Mouse (Mus musculus) stomach, embryonic 15.5 days (tissue): ENCODE data around the gene Efcab6. TPM values are rescaled to one million over a fixed set of nuclear protein-coding genes. Genes with fewer than 3 reads are reported as not detected.

Experiments
- ATAC-seq: fragments of 200-750 bp; cut with Nextera tagmentation; 2 replicates; pipeline ENCODE4 v1.8.0; 2017; ENCODE audit warnings: low read depth, moderate number of reproducible peaks, moderate TSS enrichment; ENCODE audit not compliant: insufficient read depth, low FRiP score
- H3K27ac ChIP-seq: fragments of 300-500 bp; sonication (generic); 2 replicates; pipeline ENCODE4 v1.5.1; 2015; ENCODE audit warnings: mild to moderate bottlenecking, inconsistent platforms
- H3K27me3 ChIP-seq: fragments of 300-500 bp; sonication (generic); replicated peaks from 2 replicates; pipeline ENCODE4 v1.6.1; 2015; ENCODE audit warnings: inconsistent platforms
- H3K36me3 ChIP-seq: fragments of 300-500 bp; sonication (generic); 2 replicates; pipeline ENCODE4 v1.6.1; 2015; ENCODE audit warnings: inconsistent platforms
- H3K4me1 ChIP-seq: fragments of 300-500 bp; sonication (generic); 2 replicates; pipeline ENCODE4 v1.6.1; 2015; ENCODE audit warnings: inconsistent platforms
- H3K4me2 ChIP-seq: fragments of 300-500 bp; sonication (generic); 2 replicates; pipeline ENCODE4 v1.6.1; 2015; ENCODE audit warnings: mild to moderate bottlenecking, inconsistent platforms
- H3K4me3 ChIP-seq: fragments of 300-500 bp; sonication (generic); replicated peaks from 2 replicates; pipeline ENCODE4 v1.5.1; 2015; ENCODE audit warnings: inconsistent platforms
- H3K9ac ChIP-seq: fragments of 300-500 bp; sonication (generic); 2 replicates; pipeline ENCODE4 v1.6.1; 2015; ENCODE audit warnings: inconsistent platforms
- H3K9me3 ChIP-seq: fragments of 300-500 bp; sonication (generic); 2 replicates; pipeline ENCODE4 v1.6.1; 2016; ENCODE audit warnings: inconsistent platforms
- WGBS: fragments of 180-500 bp; shearing (Covaris S2); methylation state at CpG from one replicate; pipeline ENCODE4 v1.1.7; 2015; 5-methylcytosine and 5-hydroxymethylcytosine counted together
- polyA plus RNA-seq: library from polyadenylated mRNA; unstranded; fragments of >200 nt; fragmentation: Nextera tagmentation; extraction: Ambion mirVana; gene quantifications from 2 replicates; pipeline ENCODE4 v1.2.1, GENCODE M21; 2015

The Efcab6 gene
- polyA plus RNA-seq, 1 experiment from 2014 or later: 0.19 TPM

DNA sequence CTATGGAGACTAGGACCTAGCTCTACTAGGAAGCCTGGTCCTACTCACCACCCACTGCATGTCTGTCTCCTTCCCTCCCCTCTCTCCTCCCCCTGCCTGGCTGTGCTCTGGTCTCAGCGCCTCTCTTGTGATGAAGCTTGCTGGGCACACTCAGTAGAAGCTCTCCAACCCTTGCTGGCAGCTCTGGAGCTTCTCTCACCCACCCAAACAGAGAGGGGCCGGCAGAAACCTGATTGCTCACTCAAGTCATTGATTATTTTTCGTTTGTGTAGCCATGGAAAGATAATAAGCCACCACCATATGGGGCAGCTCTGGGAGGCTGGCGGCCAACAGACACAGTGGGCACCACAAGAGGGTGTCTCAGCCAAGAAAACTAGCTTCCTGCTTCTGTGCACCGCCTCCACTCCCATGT lies 211.8 kb downstream of the Efcab6 start:
- Histone ChIP-seq H3K4me2 (no peak overlapping the region), H3K4me3 (no peak overlapping the region), H3K9me3 (no peaks in the 10 kb centered on the region), H3K4me1 (no peaks in the 10 kb centered on the region), H3K36me3 (no peaks in the 10 kb centered on the region), H3K9ac (no peak overlapping the region), H3K27ac (no peak overlapping the region), H3K27me3 (no peaks in the 10 kb centered on the region)
- no peak for ATAC-seq
- 56% methylated on average over 5 of the region's 5 CpGs for WGBS

DNA sequence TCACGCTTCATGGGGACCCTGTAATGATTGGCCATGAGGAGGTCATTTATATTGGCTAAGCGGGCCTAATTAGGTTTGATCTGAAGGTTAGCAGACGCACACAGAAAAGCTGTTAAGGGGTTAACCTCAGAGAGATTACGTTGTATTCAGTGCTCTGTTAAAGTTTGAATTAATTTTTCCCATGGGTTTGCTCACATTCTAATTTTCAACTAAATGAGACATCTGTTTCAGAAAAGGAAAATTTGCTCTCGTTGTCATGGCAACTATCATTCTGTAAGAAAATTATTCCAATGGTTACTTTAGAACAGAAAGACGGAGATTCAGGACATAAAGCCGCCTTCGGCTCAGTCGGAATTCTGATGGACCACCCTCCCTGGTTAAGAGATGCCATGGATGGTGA lies 217.0 kb downstream of the Efcab6 start:
- Histone ChIP-seq H3K27me3 (no peaks in the 10 kb centered on the region), H3K9me3 (no peaks in the 10 kb centered on the region), H3K4me2 (no peak overlapping the region), H3K9ac (no peak overlapping the region), H3K27ac (no peak overlapping the region), H3K4me3 (no peak overlapping the region), H3K36me3 (no peaks in the 10 kb centered on the region), H3K4me1 (no peaks in the 10 kb centered on the region)
- 72% methylated on average over 9 of the region's 9 CpGs for WGBS
- no peak for ATAC-seq

DNA sequence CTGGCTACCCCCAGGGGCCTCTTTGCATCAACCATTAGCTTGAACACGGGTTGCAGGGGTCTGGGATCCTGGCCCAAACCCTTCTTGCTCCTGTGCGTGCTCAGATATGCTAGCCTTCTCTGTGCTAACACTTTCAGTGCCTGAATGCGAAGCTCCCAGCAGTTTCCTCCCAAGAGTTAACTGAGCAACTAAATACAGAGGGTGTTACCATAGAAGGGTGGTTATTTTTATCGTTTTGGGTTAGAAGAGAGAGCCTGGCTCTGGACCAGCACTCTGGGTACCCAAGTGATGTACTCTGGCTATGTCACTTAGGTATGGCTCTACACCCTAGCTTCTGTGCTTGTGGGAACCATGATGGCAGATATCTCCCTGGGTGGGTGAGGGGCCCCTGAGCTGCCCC lies 217.7 kb downstream of the Efcab6 start:
- no peak overlapping the region for H3K4me3 ChIP-seq
- no peak for ATAC-seq
- no peak overlapping the region for H3K4me2 ChIP-seq
- no peaks in the 10 kb centered on the region for H3K9me3 ChIP-seq
- 64% methylated on average over 4 of the region's 4 CpGs for WGBS
- no peak overlapping the region for H3K27ac ChIP-seq
- H3K27me3 ChIP-seq: no peaks in the 10 kb centered on the region
- no peaks in the 10 kb centered on the region for H3K36me3 ChIP-seq
- no peak overlapping the region for H3K9ac ChIP-seq
- no peaks in the 10 kb centered on the region for H3K4me1 ChIP-seq

DNA sequence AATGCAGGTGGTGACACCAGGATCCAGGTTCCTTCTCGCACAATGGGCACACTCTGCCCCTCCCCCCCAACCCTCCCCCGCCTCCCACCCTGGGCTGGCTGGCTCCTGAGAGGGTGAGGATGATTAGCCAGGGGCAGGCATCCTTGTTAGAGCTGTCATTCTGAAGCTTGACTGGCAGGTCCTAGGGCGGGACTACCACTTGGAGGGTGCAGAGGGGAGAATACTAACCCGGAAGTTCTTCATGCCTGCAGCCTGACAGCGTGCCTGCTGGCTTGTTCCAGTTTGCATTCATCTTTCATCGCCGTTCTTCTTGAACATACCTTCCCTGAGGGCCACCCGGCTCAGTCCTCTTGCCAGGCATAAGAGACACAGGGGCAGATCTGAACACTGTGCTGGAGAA lies 218.6 kb downstream of the Efcab6 start:
- H3K36me3 ChIP-seq: no peaks in the 10 kb centered on the region
- no peak overlapping the region for H3K4me2 ChIP-seq
- 37% methylated on average over 8 of the region's 8 CpGs for WGBS
- H3K9me3 ChIP-seq: no peaks in the 10 kb centered on the region
- no peak for ATAC-seq
- no peak overlapping the region for H3K4me3 ChIP-seq
- no peak overlapping the region for H3K9ac ChIP-seq
- H3K27me3 ChIP-seq: no peaks in the 10 kb centered on the region
- no peak overlapping the region for H3K27ac ChIP-seq
- H3K4me1 ChIP-seq: no peaks in the 10 kb centered on the region

DNA sequence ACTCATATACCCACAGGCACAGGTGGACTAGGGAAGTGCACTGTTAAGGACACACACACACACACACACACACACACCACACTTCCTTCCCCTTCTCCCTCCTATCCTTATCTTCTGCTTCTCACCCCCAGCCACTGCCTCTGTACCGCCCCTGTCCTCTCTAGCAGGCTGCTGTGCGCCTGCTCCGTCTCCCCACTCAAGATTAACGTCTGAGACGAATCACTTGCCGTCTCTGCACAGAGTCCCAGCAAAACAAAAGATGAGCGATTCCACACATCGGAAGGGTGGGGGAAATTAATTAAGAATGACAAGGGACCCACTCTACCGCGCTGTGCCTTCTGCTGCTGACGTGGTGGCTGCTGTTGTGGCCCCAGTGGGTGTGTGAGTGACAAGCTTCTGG lies 219.4 kb downstream of the Efcab6 start:
- WGBS: 42% methylated on average over 11 of the region's 11 CpGs
- H3K9me3 ChIP-seq: no peaks in the 10 kb centered on the region
- no peak overlapping the region for H3K27ac ChIP-seq
- no peak overlapping the region for H3K4me2 ChIP-seq
- H3K27me3 ChIP-seq: no peaks in the 10 kb centered on the region
- no peak overlapping the region for H3K4me3 ChIP-seq
- no peak for ATAC-seq
- no peak overlapping the region for H3K9ac ChIP-seq
- no peaks in the 10 kb centered on the region for H3K4me1 ChIP-seq
- no peaks in the 10 kb centered on the region for H3K36me3 ChIP-seq

DNA sequence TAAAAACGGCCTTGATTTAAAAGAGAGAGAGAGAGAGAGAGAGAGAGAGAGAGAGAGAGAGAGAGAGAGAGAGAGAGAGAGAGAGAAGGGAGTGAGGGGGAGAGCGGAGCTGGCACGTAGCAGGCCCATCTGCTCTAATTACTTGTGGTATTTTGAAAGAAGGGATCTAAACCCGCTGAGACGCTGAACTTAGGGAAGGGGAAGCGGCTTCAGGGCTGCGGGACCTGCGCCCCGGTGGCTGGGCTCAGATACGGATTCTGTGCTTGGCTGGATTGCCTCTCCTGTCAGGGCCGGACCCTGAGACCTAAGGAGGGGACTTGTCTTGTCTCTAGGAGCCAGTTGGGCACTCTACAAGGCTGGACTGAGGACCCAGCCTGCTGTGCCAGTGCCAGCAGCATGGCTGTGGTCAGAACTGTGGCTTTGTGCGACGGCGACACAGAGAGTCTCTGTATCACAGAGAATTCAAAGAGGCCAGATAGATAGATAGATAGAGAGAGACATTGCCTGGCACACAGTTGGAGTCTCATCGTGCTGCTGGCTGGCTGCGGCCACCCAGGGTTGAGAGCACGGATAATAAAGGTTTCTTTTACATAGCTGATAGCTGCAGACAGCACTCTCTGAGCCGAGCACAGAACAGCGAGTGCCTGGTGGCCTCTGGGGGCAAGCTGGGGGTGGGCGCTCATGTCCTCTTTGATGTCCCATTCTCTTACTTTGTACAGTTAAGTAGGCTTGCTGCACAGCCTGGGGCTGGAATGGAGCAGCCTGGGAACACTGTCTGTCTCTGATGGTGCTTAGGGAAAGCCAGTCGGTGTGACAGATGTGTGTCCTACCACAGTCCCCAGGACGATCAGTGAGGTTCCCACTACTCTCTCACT lies 222.0 kb downstream of the Efcab6 start:
- ATAC-seq: no peak
- Histone ChIP-seq H3K36me3 (no peaks in the 10 kb centered on the region), H3K4me1 (no peaks in the 10 kb centered on the region), H3K4me2 (no peak overlapping the region), H3K27me3 (no peaks in the 10 kb centered on the region), H3K4me3 (no peak overlapping the region), H3K9ac (no peak overlapping the region), H3K27ac (no peak overlapping the region), H3K9me3 (no peaks in the 10 kb centered on the region)
- 51% methylated on average over 22 of the region's 22 CpGs for WGBS

DNA sequence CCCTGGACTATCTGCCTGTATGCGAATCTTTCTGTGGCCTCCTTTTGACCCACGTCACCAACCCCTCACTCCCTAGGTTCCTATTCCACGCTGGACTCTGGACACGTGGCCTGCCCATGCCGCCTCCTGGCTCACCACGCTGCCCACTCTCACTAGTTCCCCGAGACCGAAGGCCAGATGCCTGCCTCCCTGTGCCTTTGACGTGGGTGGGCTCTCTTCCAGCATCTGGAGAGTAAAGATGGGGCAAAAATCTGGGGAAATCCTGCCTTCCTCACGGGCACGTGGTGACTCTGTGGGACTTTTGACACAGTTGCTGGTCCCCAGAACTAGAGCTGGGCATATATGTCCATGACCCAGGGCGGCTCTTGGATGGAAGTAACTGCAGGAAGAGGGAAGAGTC lies 222.8 kb downstream of the Efcab6 start:
- H3K4me2 ChIP-seq: no peak overlapping the region
- H3K9ac ChIP-seq: no peak overlapping the region
- H3K27me3 ChIP-seq: no peaks in the 10 kb centered on the region
- H3K36me3 ChIP-seq: no peaks in the 10 kb centered on the region
- no peak overlapping the region for H3K27ac ChIP-seq
- no peak overlapping the region for H3K4me3 ChIP-seq
- 76% methylated on average over 12 of the region's 12 CpGs for WGBS
- no peaks in the 10 kb centered on the region for H3K9me3 ChIP-seq
- no peaks in the 10 kb centered on the region for H3K4me1 ChIP-seq
- ATAC-seq: no peak

DNA sequence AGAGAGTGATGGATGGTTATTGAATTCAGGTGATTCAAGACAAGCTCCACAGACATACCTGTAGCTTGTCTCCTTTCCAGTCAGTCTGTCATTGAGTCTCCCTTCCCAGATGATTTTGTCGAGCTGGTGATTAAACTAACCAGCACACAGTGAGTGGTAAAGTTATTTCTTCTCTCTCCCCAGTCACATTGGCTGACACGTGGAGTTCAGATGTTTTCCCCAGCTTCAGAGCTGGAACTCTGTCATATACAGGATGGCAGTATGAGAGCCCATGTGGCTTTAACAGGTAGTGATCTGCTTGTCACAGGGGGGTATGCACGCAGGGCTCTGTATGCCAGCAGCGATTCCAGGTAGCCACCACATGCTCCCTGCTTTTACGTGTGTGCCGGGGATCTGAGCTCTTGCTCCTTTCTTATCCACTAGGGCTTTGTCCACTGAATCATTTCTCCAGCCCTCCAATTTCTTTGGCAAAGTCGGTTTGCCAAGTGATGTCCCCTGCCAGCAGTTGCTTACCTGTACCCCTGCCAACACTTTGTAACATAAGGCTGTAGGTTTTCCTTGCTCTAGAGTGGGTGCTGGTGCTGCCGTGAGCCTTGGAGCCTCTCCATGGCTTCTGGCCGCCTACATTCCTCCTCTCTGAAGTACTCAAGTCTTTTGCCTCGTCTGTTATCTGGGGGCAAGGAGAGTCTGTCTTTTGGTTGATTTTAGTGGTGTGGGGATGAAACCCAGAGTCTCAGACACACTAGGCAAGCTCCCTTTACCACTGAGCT lies 224.0 kb downstream of the Efcab6 start:
- no peak overlapping the region for H3K4me3 ChIP-seq
- no peaks in the 10 kb centered on the region for H3K9me3 ChIP-seq
- H3K27me3 ChIP-seq: no peaks in the 10 kb centered on the region
- H3K27ac ChIP-seq: no peak overlapping the region
- no peak for ATAC-seq
- H3K9ac ChIP-seq: no peak overlapping the region
- no peaks in the 10 kb centered on the region for H3K4me1 ChIP-seq
- no peak overlapping the region for H3K4me2 ChIP-seq
- WGBS: 61% methylated on average over 10 of the region's 10 CpGs
- H3K36me3 ChIP-seq: no peaks in the 10 kb centered on the region

DNA sequence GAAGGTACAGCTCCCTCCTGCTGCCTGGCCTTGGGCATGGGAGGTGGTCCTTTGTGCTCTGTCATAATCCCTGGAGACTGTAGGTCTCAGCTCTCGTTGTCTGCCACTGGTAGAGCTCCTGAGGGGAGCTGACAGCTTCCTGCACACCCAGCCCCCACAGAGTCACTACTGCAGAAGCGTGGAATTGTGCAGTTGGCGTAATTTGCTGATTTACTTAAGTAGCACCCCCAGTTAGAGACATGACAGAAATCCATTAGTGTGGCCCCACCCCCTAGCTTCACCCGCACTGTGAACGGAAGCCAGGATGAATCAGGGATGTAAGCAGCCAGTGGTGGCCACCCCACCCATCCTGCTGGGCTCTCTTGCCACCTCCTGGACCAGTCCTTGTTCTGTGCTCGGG lies 232.9 kb downstream of the Efcab6 start:
- H3K27ac ChIP-seq: no peak overlapping the region
- H3K4me3 ChIP-seq: no peak overlapping the region
- no peak overlapping the region for H3K9ac ChIP-seq
- no peaks in the 10 kb centered on the region for H3K27me3 ChIP-seq
- no peak overlapping the region for H3K4me2 ChIP-seq
- no peaks in the 10 kb centered on the region for H3K4me1 ChIP-seq
- no peaks in the 10 kb centered on the region for H3K36me3 ChIP-seq
- no peak for ATAC-seq
- 54% methylated on average over 6 of the region's 6 CpGs for WGBS
- no peaks in the 10 kb centered on the region for H3K9me3 ChIP-seq

DNA sequence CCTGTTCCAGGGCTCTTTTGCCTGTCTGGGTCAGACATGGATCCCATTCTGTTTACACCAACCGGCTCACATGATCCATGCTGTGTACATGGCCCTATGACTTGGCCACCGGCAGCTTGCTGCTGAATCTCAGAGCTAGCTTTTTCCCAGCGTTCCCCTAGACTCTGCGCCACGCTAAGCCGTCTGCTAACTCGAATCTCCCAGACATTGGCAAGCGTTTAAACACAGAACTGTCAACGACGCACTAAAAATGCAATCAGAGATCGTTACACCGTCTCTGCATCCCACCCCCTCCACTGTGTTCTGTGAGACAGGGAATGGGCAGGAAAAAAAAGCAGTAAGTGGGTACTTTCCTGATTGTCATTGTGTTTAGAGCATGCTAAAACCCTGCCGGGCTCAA lies 236.0 kb downstream of the Efcab6 start:
- Histone ChIP-seq H3K27ac (no peak overlapping the region), H3K4me1 (no peaks in the 10 kb centered on the region), H3K9ac (no peak overlapping the region), H3K27me3 (no peaks in the 10 kb centered on the region), H3K4me3 (no peak overlapping the region), H3K9me3 (no peaks in the 10 kb centered on the region), H3K4me2 (no peak overlapping the region), H3K36me3 (no peaks in the 10 kb centered on the region)
- no peak for ATAC-seq
- 75% methylated on average over 13 of the region's 13 CpGs for WGBS

DNA sequence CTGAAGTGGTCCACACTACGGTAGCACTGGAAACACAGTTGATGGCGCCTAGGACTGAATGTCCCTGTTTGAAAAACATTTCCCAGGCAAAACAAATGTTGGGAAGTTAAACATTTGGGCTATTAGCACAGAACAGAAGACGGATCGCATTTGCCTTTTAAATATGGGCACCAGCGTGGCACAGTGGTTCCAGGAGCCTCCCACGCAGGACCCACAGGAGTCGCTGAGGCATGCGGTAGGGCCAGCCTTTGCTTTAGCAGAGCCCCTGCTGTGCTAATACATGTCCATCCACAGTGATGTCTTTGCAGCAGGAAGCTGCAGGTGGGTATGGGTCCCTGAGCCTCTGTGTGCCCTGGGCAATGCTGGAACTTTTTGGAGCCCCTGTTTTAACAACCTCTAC lies 237.2 kb downstream of the Efcab6 start:
- Histone ChIP-seq H3K36me3 (no peaks in the 10 kb centered on the region), H3K27me3 (no peaks in the 10 kb centered on the region), H3K4me3 (no peak overlapping the region), H3K4me2 (no peak overlapping the region), H3K27ac (no peak overlapping the region), H3K9ac (no peak overlapping the region), H3K9me3 (no peaks in the 10 kb centered on the region), H3K4me1 (no peaks in the 10 kb centered on the region)
- ATAC-seq: no peak
- WGBS: 81% methylated on average over 8 of the region's 8 CpGs
